ENCODE assay signal across 8 mouse cellular contexts in the genomic region with DNA sequence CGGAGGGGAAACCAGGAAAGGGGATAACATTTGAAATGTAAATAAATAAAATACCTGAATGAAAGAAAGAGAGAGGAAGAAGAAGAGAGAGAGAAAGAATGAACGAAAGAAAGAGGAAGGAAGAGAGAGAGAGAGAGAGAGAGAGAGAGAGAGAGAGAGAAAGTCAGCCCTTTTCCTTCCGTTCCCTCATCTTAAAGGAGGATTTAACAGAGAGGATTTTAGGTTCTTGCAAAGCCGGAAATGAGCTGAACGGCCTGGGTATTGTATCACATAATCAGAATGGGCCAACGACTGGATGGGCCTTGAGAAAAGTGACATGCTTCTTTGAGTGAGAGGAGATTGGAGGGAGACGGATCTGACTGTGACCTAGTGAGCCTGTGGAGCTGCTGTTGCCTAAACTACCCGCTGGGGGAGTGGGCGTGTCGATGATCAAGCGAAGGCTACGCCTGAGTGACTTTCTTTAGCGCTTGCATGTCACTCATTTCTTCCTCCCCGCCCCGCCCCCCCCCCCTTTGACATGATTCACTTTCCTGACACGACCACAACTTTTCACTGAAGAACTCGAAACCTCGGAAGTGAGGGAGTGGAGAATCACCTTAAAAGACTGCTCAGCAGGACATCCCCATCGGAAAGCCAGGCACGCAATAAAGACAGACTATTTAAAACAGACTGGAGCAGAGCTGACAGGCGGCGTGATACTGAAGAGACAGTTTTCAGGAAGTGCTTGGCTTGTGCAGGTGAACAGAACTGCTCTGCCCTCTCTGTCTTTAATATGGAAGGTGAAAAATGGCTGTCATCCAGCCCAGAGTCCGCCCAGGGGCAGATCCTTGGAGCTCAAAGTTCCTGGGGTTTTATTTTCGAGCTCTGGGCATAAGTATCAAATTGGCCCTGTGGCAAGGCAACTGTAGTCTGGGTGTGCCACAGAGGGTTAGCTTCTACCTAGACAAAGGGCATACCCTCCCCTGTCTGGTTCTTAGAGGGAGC. TPM values are rescaled to one million over a fixed set of nuclear protein-coding genes. Genes with fewer than 3 reads are reported as not detected.
DNase-seq lines count a peak whose midpoint lies in the region; ATAC-seq and TF ChIP-seq lines count a peak whose summit lies in the region.

No protein-coding gene starts in this region.

- DNase-seq in A20 (ENCODE audit: low read depth, low spot score): peak; percentile 93
- peak; percentile 85 for DNase-seq in kidney, postnatal 0 days (ENCODE audit: low spot score)
- peak; percentile 95 for DNase-seq in thymus, postnatal 14 days

- peaks cover 2% of the 10 kb centered on the region for H3K4me1 ChIP-seq in embryonic fibroblast, embryonic 13.5 days (ENCODE audit: control insufficient read depth, insufficient read depth, low read length)
- peaks cover 5 to 7% of the 10 kb centered on the region in 2 experiments; a peak in 3 of 4 replicates for H3K4me1 ChIP-seq in heart, embryonic 14.5 days (ENCODE audit: control insufficient read depth in 2 of 2, insufficient read depth in 2 of 2, low read length in 2 of 2)
- 0 out of 2 replicates have a peak, but pooled peaks cover 4% of the 10 kb centered on the region for H3K4me1 ChIP-seq in kidney, postnatal 0 days (replicated peaks; ENCODE audit: insufficient read depth, low read length)
- peaks cover 3% of the 10 kb centered on the region for H3K4me1 ChIP-seq in lung, embryonic 15.5 days
- H3K4me1 ChIP-seq in neural tube, embryonic 15.5 days: peaks cover 36% of the 10 kb centered on the region

- H3K9me3 ChIP-seq in heart, embryonic 14.5 days (ENCODE audit: control insufficient read depth, low read length): no peaks in the 10 kb centered on the region
- no peaks in the 10 kb centered on the region for H3K9me3 ChIP-seq in kidney, postnatal 0 days (replicated peaks; ENCODE audit: low read length)
- H3K9me3 ChIP-seq in lung, embryonic 15.5 days: no peaks in the 10 kb centered on the region
- no peaks in the 10 kb centered on the region for H3K9me3 ChIP-seq in neural tube, embryonic 15.5 days (replicated peaks)

- peak; percentile 44 for TF ChIP-seq POLR2A in embryonic fibroblast, embryonic 13.5 days (IDR thresholded peaks at IDR 0.05; ENCODE audit: low read depth, low read length)

- peak overlapping the region; percentile 15; the same call in 1 of the 2 replicates for H3K27ac ChIP-seq in embryonic fibroblast, embryonic 13.5 days (ENCODE audit: insufficient read depth, low read length)
- no peak overlapping the region for H3K27ac ChIP-seq in heart, embryonic 14.5 days (replicated peaks in 1 of 2; ENCODE audit: control insufficient read depth in 1 of 2, insufficient read depth in 1 of 2, low read depth in 2 of 2, low read length in 2 of 2)
- no peak overlapping the region for H3K27ac ChIP-seq in kidney, postnatal 0 days
- H3K27ac ChIP-seq in lung, embryonic 15.5 days: no peak overlapping the region
- H3K27ac ChIP-seq in neural tube, embryonic 15.5 days (replicated peaks): no peak overlapping the region

- ATAC-seq in activated CD4-positive, CD25-positive, alpha-beta regulatory T cell, adult 4 months: peak; percentile 88
- ATAC-seq in heart, embryonic 14.5 days (ENCODE audit: insufficient number of reproducible peaks, insufficient read depth, low FRiP score, low read depth): peak; percentile 69; the same call in 1 of the 2 replicates
- peak; percentile 78 for ATAC-seq in kidney, postnatal 0 days (replicated peaks; ENCODE audit: low FRiP score, low read depth)
- ATAC-seq in lung, embryonic 15.5 days (ENCODE audit: borderline replicate concordance, extremely low read depth, low FRiP score, low TSS enrichment): peak; percentile 83
- ATAC-seq in neural tube, embryonic 15.5 days (ENCODE audit: low FRiP score): 0 out of 2 replicates have a peak, but pooled peaks have one; percentile 62

- TF ChIP-seq CTCF in embryonic fibroblast, embryonic 13.5 days (IDR thresholded peaks at IDR 0.05; ENCODE audit: borderline replicate concordance, insufficient read depth, low read length): no peak
- peak; percentile 55 for TF ChIP-seq CTCF in kidney, postnatal 0 days (IDR thresholded peaks at IDR 0.05; ENCODE audit: low read depth)

- no peaks in the 10 kb centered on the region; the same call in 1 of the 2 replicates for H3K27me3 ChIP-seq in heart, embryonic 14.5 days (ENCODE audit: control insufficient read depth, insufficient read depth, low read length)
- H3K27me3 ChIP-seq in kidney, postnatal 0 days (ENCODE audit: insufficient read depth, low read length): no peaks in the 10 kb centered on the region
- H3K27me3 ChIP-seq in lung, embryonic 15.5 days: no peaks in the 10 kb centered on the region
- H3K27me3 ChIP-seq in neural tube, embryonic 15.5 days (replicated peaks): no peaks in the 10 kb centered on the region

- H3K4me2 ChIP-seq in heart, embryonic 14.5 days (ENCODE audit: low read length): peak overlapping the region; percentile 70
- H3K4me2 ChIP-seq in kidney, postnatal 0 days (ENCODE audit: low read length): peak overlapping the region; percentile 57
- H3K4me2 ChIP-seq in lung, embryonic 15.5 days: peak overlapping the region; percentile 54
- H3K4me2 ChIP-seq in neural tube, embryonic 15.5 days: peak overlapping the region; percentile 53

- no peaks in the 10 kb centered on the region for H3K36me3 ChIP-seq in heart, embryonic 14.5 days (ENCODE audit: control insufficient read depth, insufficient read depth, low read length)
- no peaks in the 10 kb centered on the region for H3K36me3 ChIP-seq in kidney, postnatal 0 days (ENCODE audit: insufficient read depth, low read length)
- no peaks in the 10 kb centered on the region for H3K36me3 ChIP-seq in lung, embryonic 15.5 days
- no peaks in the 10 kb centered on the region for H3K36me3 ChIP-seq in neural tube, embryonic 15.5 days

- peak overlapping the region; percentile 63 for H3K9ac ChIP-seq in heart, embryonic 14.5 days (ENCODE audit: low read length)
- H3K9ac ChIP-seq in kidney, postnatal 0 days (ENCODE audit: low read depth, low read length): 0 out of 2 replicates have a peak overlapping the region, but pooled peaks have one; percentile 25
- no peak overlapping the region; the same call in 1 of the 2 replicates for H3K9ac ChIP-seq in lung, embryonic 15.5 days
- peak overlapping the region; percentile 33 for H3K9ac ChIP-seq in neural tube, embryonic 15.5 days (replicated peaks)

- WGBS in heart, embryonic 14.5 days: 12% methylated on average over 22 of the region's 24 CpGs
- 8% methylated on average over 22 of the region's 24 CpGs for WGBS in kidney, postnatal 0 days
- WGBS in lung, embryonic 15.5 days: 7% methylated on average over 24 of the region's 24 CpGs
- WGBS in neural tube, embryonic 15.5 days: 4% methylated on average over 21 of the region's 24 CpGs

- H3K4me3 ChIP-seq in embryonic fibroblast, embryonic 13.5 days (ENCODE audit: insufficient read depth, low read length): 0 out of 2 replicates have a peak overlapping the region, but pooled peaks have one; percentile 5
- peak overlapping the region; percentile 22 to 38 for H3K4me3 ChIP-seq in heart, embryonic 14.5 days (ENCODE audit: control insufficient read depth in 1 of 2, insufficient read depth in 1 of 2, low read depth in 1 of 2, low read length in 2 of 2)
- H3K4me3 ChIP-seq in kidney, postnatal 0 days (replicated peaks; ENCODE audit: low read depth, low read length): no peak overlapping the region
- peak overlapping the region; percentile 23 for H3K4me3 ChIP-seq in lung, embryonic 15.5 days
- H3K4me3 ChIP-seq in neural tube, embryonic 15.5 days (replicated peaks): peak overlapping the region; percentile 18

RNA-seq across cellular contexts. Expression of gene Lrrc8c, which starts 24.0 kb away (rescaled TPM):
- polyA plus RNA-seq in activated CD4-positive, CD25-positive, alpha-beta regulatory T cell, adult 4 months (2017; shearing (Covaris generic)): 10 to 100 TPM; 59.7 to 61.9 TPM
- 47.1 and 66.1 TPM in 2 replicates for polyA plus RNA-seq in embryonic fibroblast, embryonic 13.5 days (2011; ENCODE audit: insufficient read length, low read depth, missing spikeins)
- polyA plus RNA-seq in heart, embryonic 14.5 days (2014; fragmentation: Nextera tagmentation; extraction: Ambion mirVana): 21.7 and 29.9 TPM in 2 replicates
- 14.7 and 14.8 TPM in 2 replicates for polyA plus RNA-seq in kidney, postnatal 0 days (2015; fragmentation: Nextera tagmentation; extraction: Ambion mirVana)
- polyA plus RNA-seq in lung, embryonic 15.5 days (2015; fragmentation: Nextera tagmentation; extraction: Ambion mirVana): 24.3 and 26.5 TPM in 2 replicates
- 14.7 and 16.4 TPM in 2 replicates for polyA plus RNA-seq in neural tube, embryonic 15.5 days (2015; fragmentation: Nextera tagmentation; extraction: Ambion mirVana)
